In genomic region chr7:127778350-127778749, GRCm38 (mm10) we compare ENCODE assay signal across 8 mouse cellular contexts. TPM values are rescaled to one million over a fixed set of nuclear protein-coding genes. Genes with fewer than 3 reads are reported as not detected.
DNase-seq lines count a peak whose midpoint lies in the region; ATAC-seq and TF ChIP-seq lines count a peak whose summit lies in the region.

No protein-coding gene starts in this region.

- no peak for ATAC-seq in lung, embryonic 15.5 days (ENCODE audit: borderline replicate concordance, extremely low read depth, low FRiP score, low TSS enrichment)
- ATAC-seq in embryonic facial prominence, embryonic 14.5 days (ENCODE audit: low read depth): no peak

- H3K9me3 ChIP-seq in lung, embryonic 15.5 days: no peaks in the 10 kb centered on the region
- no peaks in the 10 kb centered on the region for H3K9me3 ChIP-seq in embryonic facial prominence, embryonic 14.5 days (ENCODE audit: control insufficient read depth, low read length)
- no peaks in the 10 kb centered on the region for H3K9me3 ChIP-seq in limb, embryonic 10.5 days (replicated peaks)

- peak overlapping the region; percentile 93 for H3K4me3 ChIP-seq in lung, embryonic 15.5 days
- H3K4me3 ChIP-seq in embryonic facial prominence, embryonic 14.5 days (ENCODE audit: low read depth, low read length): peak overlapping the region; percentile 90
- H3K4me3 ChIP-seq in limb, embryonic 10.5 days: peak overlapping the region; percentile 97
- peak overlapping the region; percentile 92 for H3K4me3 ChIP-seq in olfactory bulb, adult 2 months (ENCODE audit: insufficient read depth, low read depth, low read length)

- TF ChIP-seq POLR2A in olfactory bulb, adult 2 months (IDR thresholded peaks at IDR 0.05; ENCODE audit: insufficient read depth, low read depth, low read length): no peak

- peak overlapping the region; percentile 90 for H3K9ac ChIP-seq in lung, embryonic 15.5 days
- peak overlapping the region; percentile 94 for H3K9ac ChIP-seq in embryonic facial prominence, embryonic 14.5 days (ENCODE audit: low read depth, low read length)

- H3K27me3 ChIP-seq in lung, embryonic 15.5 days: no peaks in the 10 kb centered on the region
- H3K27me3 ChIP-seq in embryonic facial prominence, embryonic 14.5 days (replicated peaks; ENCODE audit: control insufficient read depth, insufficient read depth, low read length): no peaks in the 10 kb centered on the region
- H3K27me3 ChIP-seq in limb, embryonic 10.5 days (ENCODE audit: low read depth, poor library complexity, severe bottlenecking): no peaks in the 10 kb centered on the region

- WGBS in lung, embryonic 15.5 days: 71% methylated on average over 4 of the region's 4 CpGs
- 76% methylated on average over 4 of the region's 4 CpGs for WGBS in embryonic facial prominence, embryonic 14.5 days
- 84% methylated on average over 4 of the region's 4 CpGs for WGBS in limb, embryonic 10.5 days
- 69% methylated on average over 4 of the region's 4 CpGs for WGBS in olfactory bulb, adult 2 months

- peaks cover 40% of the 10 kb centered on the region for H3K36me3 ChIP-seq in lung, embryonic 15.5 days
- H3K36me3 ChIP-seq in embryonic facial prominence, embryonic 14.5 days (ENCODE audit: control insufficient read depth, insufficient read depth, low read length): peaks cover 52% of the 10 kb centered on the region
- H3K36me3 ChIP-seq in limb, embryonic 10.5 days: peaks cover 66% of the 10 kb centered on the region

- H3K4me2 ChIP-seq in lung, embryonic 15.5 days: peak overlapping the region; percentile 74
- peak overlapping the region; percentile 78 for H3K4me2 ChIP-seq in embryonic facial prominence, embryonic 14.5 days (ENCODE audit: low read depth, low read length)

- DNase-seq in lung, postnatal 14 days: no peak
- no peak for DNase-seq in embryonic facial prominence, embryonic 14.5 days (ENCODE audit: low spot score)
- DNase-seq in limb, embryonic 10.5 days (ENCODE audit: low spot score): no peak
- DNase-seq in urinary bladder, postnatal 4 days (ENCODE audit: low spot score in 2 of 2): no peak
- no peak for DNase-seq in layer of hippocampus, adult 8-10 months (ENCODE audit: low spot score in 2 of 2)
- DNase-seq in thymus, postnatal 25 days: no peak

- H3K4me1 ChIP-seq in lung, embryonic 15.5 days: peaks cover 14% of the 10 kb centered on the region
- H3K4me1 ChIP-seq in embryonic facial prominence, embryonic 14.5 days (ENCODE audit: control insufficient read depth, insufficient read depth, low read length): peaks cover 8% of the 10 kb centered on the region
- H3K4me1 ChIP-seq in limb, embryonic 10.5 days: peaks cover 20% of the 10 kb centered on the region
- peaks cover 2% of the 10 kb centered on the region; the same call in 1 of the 2 replicates for H3K4me1 ChIP-seq in olfactory bulb, adult 2 months (ENCODE audit: control insufficient read depth, insufficient read depth, low read length)

- H3K27ac ChIP-seq in lung, embryonic 15.5 days: peak overlapping the region; percentile 15; the same call in 1 of the 2 replicates
- H3K27ac ChIP-seq in embryonic facial prominence, embryonic 14.5 days (replicated peaks; ENCODE audit: low read depth, low read length): peak overlapping the region; percentile 99; the same call in 1 of the 2 replicates
- peak overlapping the region; percentile 99 for H3K27ac ChIP-seq in limb, embryonic 10.5 days
- H3K27ac ChIP-seq in olfactory bulb, adult 2 months (ENCODE audit: insufficient read depth, low read depth, low read length): no peak overlapping the region

- no peak for TF ChIP-seq CTCF in olfactory bulb, adult 2 months (IDR thresholded peaks at IDR 0.05; ENCODE audit: insufficient read depth, low read depth, low read length)

RNA-seq across cellular contexts. Expression of gene Setd1a, which starts 1.9 kb away (rescaled TPM):
- 23.3 and 24.7 TPM in 2 replicates for polyA plus RNA-seq in lung, embryonic 15.5 days (2015; fragmentation: Nextera tagmentation; extraction: Ambion mirVana)
- polyA plus RNA-seq in embryonic facial prominence, embryonic 14.5 days (2014; fragmentation: Nextera tagmentation; extraction: Ambion mirVana): 23.0 and 24.1 TPM in 2 replicates
- polyA plus RNA-seq in limb, embryonic 10.5 days (2016; fragmentation: Nextera tagmentation; extraction: Ambion mirVana): 21.9 and 24.2 TPM in 2 replicates
- 526 TPM in 1 of 2 replicates, not detected in the other for polyA plus RNA-seq in olfactory bulb, adult 2 months (2012; ENCODE audit: insufficient read depth, insufficient read length, low replicate concordance, missing spikeins)
- total RNA-seq in layer of hippocampus, adult 8-10 months (2022): 10 to 100 TPM; 46.6 to 56.4 (median 48.7) TPM

RNA-seq across cellular contexts. Expression of gene Gm49388, which starts 7.1 kb away (rescaled TPM):
- polyA plus RNA-seq in lung, embryonic 15.5 days (2015; fragmentation: Nextera tagmentation; extraction: Ambion mirVana): not detected in 2 replicates
- polyA plus RNA-seq in embryonic facial prominence, embryonic 14.5 days (2014; fragmentation: Nextera tagmentation; extraction: Ambion mirVana): 0.43 TPM in 1 of 2 replicates, not detected in the other
- not detected in 2 replicates for polyA plus RNA-seq in limb, embryonic 10.5 days (2016; fragmentation: Nextera tagmentation; extraction: Ambion mirVana)
- polyA plus RNA-seq in olfactory bulb, adult 2 months (2012; ENCODE audit: insufficient read depth, insufficient read length, low replicate concordance, missing spikeins): not detected in 2 replicates
- total RNA-seq in layer of hippocampus, adult 8-10 months (2022): 1 to 10 TPM; 2.0 to 5.7 (median 2.3) TPM

RNA-seq across cellular contexts. Expression of gene Orai3, which starts 8.7 kb away (rescaled TPM):
- 27.2 and 30.7 TPM in 2 replicates for polyA plus RNA-seq in lung, embryonic 15.5 days (2015; fragmentation: Nextera tagmentation; extraction: Ambion mirVana)
- polyA plus RNA-seq in embryonic facial prominence, embryonic 14.5 days (2014; fragmentation: Nextera tagmentation; extraction: Ambion mirVana): 10.4 and 11.9 TPM in 2 replicates
- polyA plus RNA-seq in limb, embryonic 10.5 days (2016; fragmentation: Nextera tagmentation; extraction: Ambion mirVana): 15.2 and 16.0 TPM in 2 replicates
- not detected in 2 replicates for polyA plus RNA-seq in olfactory bulb, adult 2 months (2012; ENCODE audit: insufficient read depth, insufficient read length, low replicate concordance, missing spikeins)
- 10 to 100 TPM; 25.8 to 30.7 (median 29.4) TPM for total RNA-seq in layer of hippocampus, adult 8-10 months (2022)

RNA-seq across cellular contexts. Expression of gene Hsd3b7, which starts 22.1 kb away (rescaled TPM):
- 21.1 and 24.3 TPM in 2 replicates for polyA plus RNA-seq in lung, embryonic 15.5 days (2015; fragmentation: Nextera tagmentation; extraction: Ambion mirVana)
- 22.2 and 23.5 TPM in 2 replicates for polyA plus RNA-seq in embryonic facial prominence, embryonic 14.5 days (2014; fragmentation: Nextera tagmentation; extraction: Ambion mirVana)
- 5.5 and 8.2 TPM in 2 replicates for polyA plus RNA-seq in limb, embryonic 10.5 days (2016; fragmentation: Nextera tagmentation; extraction: Ambion mirVana)
- polyA plus RNA-seq in olfactory bulb, adult 2 months (2012; ENCODE audit: insufficient read depth, insufficient read length, low replicate concordance, missing spikeins): not detected in 2 replicates
- total RNA-seq in layer of hippocampus, adult 8-10 months (2022): 10 to 100 TPM in 2 of 4 experiments, 1 to 10 TPM in 2; 4.8 to 12.2 (median 10.7) TPM

RNA-seq across cellular contexts. Expression of gene Fbxl19, which starts 34.0 kb away (rescaled TPM):
- 4.3 and 5.1 TPM in 2 replicates for polyA plus RNA-seq in lung, embryonic 15.5 days (2015; fragmentation: Nextera tagmentation; extraction: Ambion mirVana)
- polyA plus RNA-seq in embryonic facial prominence, embryonic 14.5 days (2014; fragmentation: Nextera tagmentation; extraction: Ambion mirVana): 3.0 and 3.8 TPM in 2 replicates
- 9.4 and 10.8 TPM in 2 replicates for polyA plus RNA-seq in limb, embryonic 10.5 days (2016; fragmentation: Nextera tagmentation; extraction: Ambion mirVana)
- polyA plus RNA-seq in olfactory bulb, adult 2 months (2012; ENCODE audit: insufficient read depth, insufficient read length, low replicate concordance, missing spikeins): not detected in 2 replicates
- 10 to 100 TPM; 52.2 to 65.5 (median 56.3) TPM for total RNA-seq in layer of hippocampus, adult 8-10 months (2022)

Comparison
In these comparisons a context has a peak if more than half of its experiments do, and no peak if none do; other contexts are left out.
1. RNA of gene Orai3, which starts 8.7 kb away (polyA plus RNA-seq): 27.2 to 30.7 TPM in lung, embryonic 15.5 days, 15.2 to 16.0 TPM in limb, embryonic 10.5 days and 10.4 to 11.9 TPM in embryonic facial prominence, embryonic 14.5 days; not detected in olfactory bulb, adult 2 months; every median in the first group is over 10 times any median in the second.
2. Peak in every context shown above with its lines, with median percentiles within 50 percentile points of each other: H3K4me3 ChIP-seq.